Mouse (Mus musculus): ENCODE measurements at regions not wholly inside any gene's neighbourhood (a gene's known extent, or its start where the extent isn't known, plus 50 kb on each side); places are given as distances from the start of the nearest gene placed in this dataset.

GRCm38 (mm10) chr6:12180951-12181350, 273.3 kb downstream of the Phf14 start:
- no peak overlapping the region for H3K27ac ChIP-seq (replicated peaks; ENCODE audit: low read depth, low read length)
- WGBS = 96% methylated on average over 3 of the region's 3 CpGs

DNA sequence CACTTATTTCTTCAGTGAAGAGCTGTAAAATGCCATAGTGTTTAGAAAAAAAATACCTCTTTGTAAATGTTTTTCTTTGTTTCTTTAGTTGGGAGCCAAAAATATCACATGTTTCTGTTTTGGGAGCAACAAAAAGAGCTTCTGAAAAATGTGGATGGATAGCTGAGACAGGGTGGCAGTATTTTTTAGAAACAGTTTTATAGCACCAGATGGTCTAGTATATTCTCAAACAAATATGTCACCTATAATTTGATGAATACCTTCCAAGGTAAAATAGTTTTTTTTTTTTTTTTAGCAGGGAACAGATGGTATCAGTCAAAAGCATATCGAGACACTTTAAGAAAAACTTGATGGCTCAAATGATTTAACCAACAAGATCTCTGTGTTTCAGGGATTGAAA, 302.6 kb downstream of the Phf14 start:
- Histone ChIP-seq H3K4me2 (ENCODE audit: low read length) (no peak overlapping the region), H3K27me3 (ENCODE audit: control insufficient read depth, insufficient read depth, low read length) (no peaks in the 10 kb centered on the region), H3K27ac (replicated peaks; ENCODE audit: low read depth, low read length) (no peak overlapping the region), H3K9me3 (ENCODE audit: control insufficient read depth, low read length) (no peaks in the 10 kb centered on the region), H3K4me1 (ENCODE audit: control insufficient read depth, insufficient read depth, low read length) (no peaks in the 10 kb centered on the region), H3K36me3 (ENCODE audit: control insufficient read depth, insufficient read depth, low read length) (no peaks in the 10 kb centered on the region), H3K4me3 (replicated peaks; ENCODE audit: low read depth, low read length) (no peak overlapping the region), H3K9ac (replicated peaks; ENCODE audit: low read length) (no peak overlapping the region)
- WGBS = 91% methylated on average over 1 of the region's 1 CpGs
- DNase-seq = no peak
- no peak for ATAC-seq (ENCODE audit: low FRiP score, low TSS enrichment)

More at GRCm38 (mm10) chr6:12180951-12181350, 273.3 kb downstream of the Phf14 start:
- ATAC-seq (ENCODE audit: low FRiP score, low TSS enrichment) = no peak
- no peaks in the 10 kb centered on the region for H3K4me1 ChIP-seq (ENCODE audit: control insufficient read depth, insufficient read depth, low read length)
- no peaks in the 10 kb centered on the region for H3K9me3 ChIP-seq (ENCODE audit: control insufficient read depth, low read length)
- H3K36me3 ChIP-seq (ENCODE audit: control insufficient read depth, insufficient read depth, low read length) = no peaks in the 10 kb centered on the region
- H3K9ac ChIP-seq (replicated peaks; ENCODE audit: low read length) = no peak overlapping the region
- no peak overlapping the region for H3K4me2 ChIP-seq (ENCODE audit: low read length)
- no peak overlapping the region for H3K4me3 ChIP-seq (replicated peaks; ENCODE audit: low read depth, low read length)
- no peaks in the 10 kb centered on the region for H3K27me3 ChIP-seq (ENCODE audit: control insufficient read depth, insufficient read depth, low read length)
- no peak for DNase-seq

- Histone ChIP-seq H3K4me1 (ENCODE audit: control insufficient read depth, insufficient read depth, low read length) (no peaks in the 10 kb centered on the region), H3K27me3 (ENCODE audit: control insufficient read depth, insufficient read depth, low read length) (no peaks in the 10 kb centered on the region), H3K4me2 (ENCODE audit: low read length) (no peak overlapping the region), H3K4me3 (replicated peaks; ENCODE audit: low read depth, low read length) (no peak overlapping the region), H3K9ac (replicated peaks; ENCODE audit: low read length) (no peak overlapping the region), H3K36me3 (ENCODE audit: control insufficient read depth, insufficient read depth, low read length) (no peaks in the 10 kb centered on the region), H3K27ac (replicated peaks; ENCODE audit: low read depth, low read length) (no peak overlapping the region), H3K9me3 (ENCODE audit: control insufficient read depth, low read length) (peaks cover 5% of the 10 kb centered on the region; the same call in 1 of the 2 replicates)
- WGBS = 93% methylated on average over 12 of the region's 12 CpGs
- DNase-seq = no peak
- no peak for ATAC-seq (ENCODE audit: low FRiP score, low TSS enrichment)
Observed at GRCm38 (mm10) chr6:12214526-12215177, 307.0 kb downstream of the Phf14 start.

GRCm38 (mm10) chr6:12215178-12215553, 307.6 kb downstream of the Phf14 start:
- Histone ChIP-seq H3K27me3 (ENCODE audit: control insufficient read depth, insufficient read depth, low read length) (no peaks in the 10 kb centered on the region), H3K4me2 (ENCODE audit: low read length) (no peak overlapping the region), H3K27ac (replicated peaks; ENCODE audit: low read depth, low read length) (no peak overlapping the region), H3K9me3 (ENCODE audit: control insufficient read depth, low read length) (peaks cover 5% of the 10 kb centered on the region; the same call in 1 of the 2 replicates), H3K4me1 (ENCODE audit: control insufficient read depth, insufficient read depth, low read length) (no peaks in the 10 kb centered on the region), H3K4me3 (replicated peaks; ENCODE audit: low read depth, low read length) (no peak overlapping the region), H3K9ac (replicated peaks; ENCODE audit: low read length) (no peak overlapping the region), H3K36me3 (ENCODE audit: control insufficient read depth, insufficient read depth, low read length) (no peaks in the 10 kb centered on the region)
- 76% methylated on average over 1 of the region's 1 CpGs for WGBS
- DNase-seq (no peak), ATAC-seq (ENCODE audit: low FRiP score, low TSS enrichment) (no peak)

DNA sequence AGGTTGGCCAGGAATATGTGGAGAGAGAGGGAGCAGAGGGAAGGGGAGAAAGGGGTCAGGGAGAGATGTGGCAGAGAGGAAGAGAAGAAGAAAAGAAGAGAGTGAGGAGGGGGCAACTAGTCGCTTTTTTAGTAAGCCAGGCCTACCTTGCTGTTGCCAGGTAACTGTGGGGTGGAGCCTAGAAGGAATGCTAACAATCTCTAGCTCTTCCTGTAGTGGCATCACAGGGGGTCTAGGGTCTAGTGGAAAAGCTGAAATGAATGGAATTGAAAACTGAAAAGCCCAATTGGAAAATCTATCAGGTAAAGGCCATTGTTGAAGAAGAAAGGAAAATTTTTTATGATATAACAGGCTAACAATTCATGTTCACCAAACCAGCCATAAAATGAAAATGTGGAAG, 336.5 kb downstream of the Phf14 start:
- 30% methylated on average over 1 of the region's 1 CpGs for WGBS
- Histone ChIP-seq H3K4me2 (ENCODE audit: low read length) (no peak overlapping the region), H3K4me1 (ENCODE audit: control insufficient read depth, insufficient read depth, low read length) (no peaks in the 10 kb centered on the region), H3K27me3 (ENCODE audit: control insufficient read depth, insufficient read depth, low read length) (no peaks in the 10 kb centered on the region), H3K9me3 (ENCODE audit: control insufficient read depth, low read length) (no peaks in the 10 kb centered on the region), H3K9ac (replicated peaks; ENCODE audit: low read length) (no peak overlapping the region), H3K4me3 (replicated peaks; ENCODE audit: low read depth, low read length) (no peak overlapping the region), H3K27ac (replicated peaks; ENCODE audit: low read depth, low read length) (no peak overlapping the region), H3K36me3 (ENCODE audit: control insufficient read depth, insufficient read depth, low read length) (no peaks in the 10 kb centered on the region)
- DNase-seq (no peak), ATAC-seq (ENCODE audit: low FRiP score, low TSS enrichment) (no peak)

DNA sequence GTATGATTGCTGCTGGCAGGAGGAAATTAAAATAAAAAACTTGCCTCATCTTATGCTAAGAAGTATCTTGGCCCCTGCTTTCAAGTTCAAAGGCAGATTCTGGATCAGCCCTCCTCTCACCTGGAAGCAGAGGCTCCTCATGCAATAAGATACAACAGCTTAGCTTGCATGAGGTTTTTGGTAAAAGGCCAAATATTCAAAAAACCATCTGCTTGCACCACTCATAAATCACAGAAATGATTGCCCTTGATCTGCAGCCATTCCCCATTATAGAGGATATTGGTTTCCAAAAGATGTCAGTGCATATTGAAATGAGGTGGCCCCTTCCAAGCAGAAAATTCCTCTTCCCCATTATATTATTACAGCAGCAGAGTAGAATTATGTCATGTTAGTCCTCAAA, 340.4 kb downstream of the Phf14 start:
- no peak overlapping the region for H3K9ac ChIP-seq (replicated peaks; ENCODE audit: low read length)
- no peaks in the 10 kb centered on the region for H3K9me3 ChIP-seq (ENCODE audit: control insufficient read depth, low read length)
- no peaks in the 10 kb centered on the region for H3K27me3 ChIP-seq (ENCODE audit: control insufficient read depth, insufficient read depth, low read length)
- H3K36me3 ChIP-seq (ENCODE audit: control insufficient read depth, insufficient read depth, low read length) = no peaks in the 10 kb centered on the region
- H3K4me1 ChIP-seq (ENCODE audit: control insufficient read depth, insufficient read depth, low read length) = no peaks in the 10 kb centered on the region
- DNase-seq = no peak
- no peak for ATAC-seq (ENCODE audit: low FRiP score, low TSS enrichment)
- no peak overlapping the region for H3K4me3 ChIP-seq (replicated peaks; ENCODE audit: low read depth, low read length)
- H3K4me2 ChIP-seq (ENCODE audit: low read length) = no peak overlapping the region
- H3K27ac ChIP-seq (replicated peaks; ENCODE audit: low read depth, low read length) = no peak overlapping the region

GRCm38 (mm10) chr6:12248599-12248998, 341.0 kb downstream of the Phf14 start:
- ATAC-seq (ENCODE audit: low FRiP score, low TSS enrichment) = no peak

GRCm38 (mm10) chr6:12254507-12254906, 346.9 kb downstream of the Phf14 start:
- H3K9ac ChIP-seq (replicated peaks; ENCODE audit: low read length) = no peak overlapping the region
- no peaks in the 10 kb centered on the region for H3K36me3 ChIP-seq (ENCODE audit: control insufficient read depth, insufficient read depth, low read length)
- no peak overlapping the region for H3K4me3 ChIP-seq (replicated peaks; ENCODE audit: low read depth, low read length)
- no peaks in the 10 kb centered on the region for H3K27me3 ChIP-seq (ENCODE audit: control insufficient read depth, insufficient read depth, low read length)
- no peak overlapping the region for H3K4me2 ChIP-seq (ENCODE audit: low read length)
- no peaks in the 10 kb centered on the region for H3K9me3 ChIP-seq (ENCODE audit: control insufficient read depth, low read length)
- DNase-seq = no peak
- WGBS = 97% methylated on average over 3 of the region's 3 CpGs
- ATAC-seq (ENCODE audit: low FRiP score, low TSS enrichment) = no peak
- H3K4me1 ChIP-seq (ENCODE audit: control insufficient read depth, insufficient read depth, low read length) = peaks cover 15% of the 10 kb centered on the region
- H3K27ac ChIP-seq (replicated peaks; ENCODE audit: low read depth, low read length) = no peak overlapping the region

More at GRCm38 (mm10) chr6:12248599-12248998, 341.0 kb downstream of the Phf14 start:
- no peak for DNase-seq
- H3K4me2 ChIP-seq (ENCODE audit: low read length) = no peak overlapping the region
- H3K36me3 ChIP-seq (ENCODE audit: control insufficient read depth, insufficient read depth, low read length) = no peaks in the 10 kb centered on the region
- H3K27me3 ChIP-seq (ENCODE audit: control insufficient read depth, insufficient read depth, low read length) = no peaks in the 10 kb centered on the region
- H3K4me1 ChIP-seq (ENCODE audit: control insufficient read depth, insufficient read depth, low read length) = no peaks in the 10 kb centered on the region
- H3K27ac ChIP-seq (replicated peaks; ENCODE audit: low read depth, low read length) = no peak overlapping the region
- no peaks in the 10 kb centered on the region for H3K9me3 ChIP-seq (ENCODE audit: control insufficient read depth, low read length)
- H3K4me3 ChIP-seq (replicated peaks; ENCODE audit: low read depth, low read length) = no peak overlapping the region
- 81% methylated on average over 4 of the region's 4 CpGs for WGBS
- H3K9ac ChIP-seq (replicated peaks; ENCODE audit: low read length) = no peak overlapping the region

GRCm38 (mm10) chr6:12255434-12255833, 347.8 kb downstream of the Phf14 start:
- Histone ChIP-seq H3K4me1 (ENCODE audit: control insufficient read depth, insufficient read depth, low read length) (peaks cover 20% of the 10 kb centered on the region), H3K9ac (replicated peaks; ENCODE audit: low read length) (no peak overlapping the region), H3K4me3 (replicated peaks; ENCODE audit: low read depth, low read length) (no peak overlapping the region), H3K27ac (replicated peaks; ENCODE audit: low read depth, low read length) (no peak overlapping the region), H3K36me3 (ENCODE audit: control insufficient read depth, insufficient read depth, low read length) (no peaks in the 10 kb centered on the region), H3K4me2 (ENCODE audit: low read length) (no peak overlapping the region), H3K27me3 (ENCODE audit: control insufficient read depth, insufficient read depth, low read length) (no peaks in the 10 kb centered on the region), H3K9me3 (ENCODE audit: control insufficient read depth, low read length) (no peaks in the 10 kb centered on the region)
- WGBS = 38% methylated on average over 1 of the region's 1 CpGs
- peak; percentile 15 for DNase-seq
- no peak for ATAC-seq (ENCODE audit: low FRiP score, low TSS enrichment)

Data from midbrain, embryonic 14.5 days (tissue).